Mouse (Mus musculus) heart, adult 11 months (tissue): Measurements from ENCODE around the gene Actg2.
A peak's percentile ranks its signal among the peaks of the same experiment; 100 is the strongest.

Source experiments
- DNase-seq: peaks from one replicate; pipeline ENCODE4 v3.0.0; 2022

Actg2 gene

GRCm38 (mm10) chr6:83510210-83510609, 25.9 kb downstream of the Actg2 start:
- peak; percentile 84 for DNase-seq

GRCm38 (mm10) chr6:83509442-83509841, 26.6 kb downstream of the Actg2 start:
- peak; percentile 80 for DNase-seq

- no peak for DNase-seq
Measured at GRCm38 (mm10) chr6:83507168-83507546, 28.9 kb downstream of the Actg2 start.

- DNase-seq, result peak; percentile 100
Measured at GRCm38 (mm10) chr6:83506258-83507167, 29.6 kb downstream of the Actg2 start, which contains the start of gene Dguok. TSS of gene Dguok (minus strand) at chr6:83506969.

GRCm38 (mm10) chr6:83505554-83505953, 30.5 kb downstream of the Actg2 start:
- no peak for DNase-seq

DNA sequence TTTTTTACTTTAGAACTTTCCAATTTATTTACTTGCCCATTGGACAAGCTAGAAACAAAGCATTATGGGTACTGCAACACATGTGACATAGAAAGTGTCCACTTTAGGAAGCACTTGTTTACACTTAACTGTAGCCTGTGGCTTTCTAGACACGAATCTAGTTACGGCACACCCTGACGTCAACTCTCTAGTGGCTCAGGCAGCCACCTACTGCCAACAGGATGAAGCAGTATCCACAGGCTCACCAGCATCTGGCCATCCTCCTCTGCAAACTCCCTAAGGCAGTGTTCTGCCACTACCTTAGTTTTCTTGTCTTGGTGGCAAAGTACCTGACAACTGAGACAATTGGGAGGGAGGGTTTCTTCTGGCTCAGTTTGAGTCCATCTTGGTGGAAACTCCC, 32.7 kb downstream of the Actg2 start:
- DNase-seq, result no peak

- peak; percentile 97 for DNase-seq
Measured at GRCm38 (mm10) chr6:83502656-83503055, 33.4 kb downstream of the Actg2 start.

DNA sequence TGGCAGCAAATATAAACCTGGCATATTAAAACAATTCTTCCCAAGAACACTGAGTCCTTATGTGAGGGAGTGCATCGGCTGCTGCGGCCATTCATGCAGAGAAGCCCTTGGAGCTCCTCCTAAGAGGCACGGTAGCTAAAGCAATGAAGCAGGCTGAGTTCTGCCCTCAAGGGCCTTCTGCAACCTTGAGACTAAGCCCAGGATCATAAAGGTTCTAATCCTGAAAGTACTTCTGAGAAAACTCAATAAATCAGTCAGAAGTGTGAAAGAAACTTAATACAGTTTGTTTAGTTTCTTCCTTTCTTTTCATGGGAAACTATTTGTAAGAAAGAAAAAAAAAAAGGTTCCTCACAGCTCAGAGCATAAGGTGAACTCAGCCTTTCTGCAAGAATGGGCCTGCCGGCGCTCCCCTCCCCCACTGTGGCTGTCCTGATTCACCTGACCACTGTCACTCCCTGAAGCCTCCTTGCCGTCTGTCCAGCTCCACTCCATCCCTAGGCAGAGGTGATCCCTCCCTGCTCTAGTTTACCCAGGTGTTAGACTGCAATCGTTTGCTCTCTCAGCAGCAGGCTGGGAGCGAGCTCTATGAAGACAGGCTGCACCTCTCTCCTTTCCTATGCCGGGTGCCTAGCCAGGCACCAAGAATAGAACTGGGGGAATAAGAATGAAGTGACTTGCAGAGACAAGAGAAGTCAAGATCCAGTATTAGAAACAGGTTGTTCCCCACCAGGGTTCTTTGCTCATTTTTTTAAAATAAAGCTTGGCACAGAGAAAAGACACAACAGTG, 34.3 kb downstream of the Actg2 start:
- no peak for DNase-seq

GRCm38 (mm10) chr6:83500462-83500861, 35.6 kb downstream of the Actg2 start:
- DNase-seq, result no peak

GRCm38 (mm10) chr6:83499078-83499477, 37.0 kb downstream of the Actg2 start:
- no peak for DNase-seq

- peak; percentile 95 for DNase-seq
Measured at GRCm38 (mm10) chr6:83496753-83497710, 39.0 kb downstream of the Actg2 start.

DNA sequence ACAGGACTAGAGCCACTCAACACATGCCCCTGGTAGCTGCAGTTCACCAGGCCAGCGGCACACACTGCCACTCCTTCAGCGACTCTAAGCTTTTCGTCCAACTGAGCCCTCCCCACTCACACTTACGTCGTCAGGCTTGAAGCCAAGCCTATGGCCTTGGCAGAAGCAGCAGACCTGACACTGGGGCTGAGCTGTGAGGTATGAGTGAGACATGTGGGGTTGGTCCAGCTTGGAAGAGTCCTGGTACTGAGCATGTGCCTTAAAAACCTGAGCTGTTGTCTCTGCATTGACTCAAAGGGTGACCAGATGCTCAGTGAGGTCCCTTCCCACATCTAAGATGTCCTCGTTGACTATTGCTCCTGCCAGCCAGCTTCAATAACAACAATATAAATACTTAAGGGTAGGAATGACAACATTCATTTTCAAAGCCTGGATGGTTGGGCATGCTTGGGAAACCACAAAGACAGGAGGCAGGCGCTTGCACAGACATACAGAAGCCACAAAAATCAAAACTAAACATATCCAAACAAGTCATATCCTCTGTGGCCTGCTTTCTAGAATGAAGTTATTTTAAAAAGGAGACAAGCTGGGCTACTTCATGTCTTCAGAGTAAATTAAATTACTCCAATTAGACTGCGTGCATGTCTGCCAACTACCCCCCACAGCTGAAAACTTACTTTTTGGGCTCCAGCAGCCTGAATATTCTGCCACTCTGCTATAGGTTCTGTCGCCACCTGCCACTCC, 39.9 kb downstream of the Actg2 start:
- peak; percentile 97 for DNase-seq

DNA sequence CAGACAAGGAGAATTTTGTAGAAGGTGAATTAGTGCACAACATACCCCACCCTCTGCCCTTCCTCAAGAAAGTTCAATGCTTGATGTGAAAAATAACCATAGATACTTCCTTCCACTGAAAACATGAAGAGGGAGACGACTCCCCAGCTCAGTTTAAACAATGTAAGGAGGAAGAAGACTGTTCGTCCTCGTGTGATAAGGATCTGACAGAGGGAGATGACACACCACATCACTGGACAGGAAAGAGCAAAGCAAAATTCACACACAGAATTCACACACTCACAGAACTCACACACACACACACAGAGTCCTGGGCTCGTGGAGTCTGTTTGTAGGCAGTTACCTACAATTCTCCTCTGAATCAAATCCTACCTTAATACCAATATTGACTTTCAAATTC, 45.4 kb downstream of the Actg2 start:
- DNase-seq, result no peak

DNA sequence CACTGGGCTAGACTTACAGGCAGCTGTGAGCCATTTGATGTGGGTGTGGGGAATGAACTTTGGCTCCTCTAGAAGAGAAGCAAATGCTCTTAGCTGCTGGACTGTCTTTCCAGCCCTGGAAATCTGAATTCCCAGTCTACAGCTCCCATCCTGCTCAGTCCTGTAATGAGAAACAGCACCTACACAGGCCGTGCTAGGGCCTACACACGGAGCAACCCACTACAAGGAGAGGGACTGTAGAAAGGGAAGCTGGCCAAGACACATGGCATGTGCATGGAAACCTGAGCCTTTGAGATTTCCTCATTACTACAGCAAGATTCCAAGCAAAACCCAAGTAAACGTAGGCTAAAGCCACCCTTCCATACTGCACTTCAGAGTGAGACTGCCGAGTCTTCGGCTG, 47.9 kb downstream of the Actg2 start:
- no peak for DNase-seq

DNA sequence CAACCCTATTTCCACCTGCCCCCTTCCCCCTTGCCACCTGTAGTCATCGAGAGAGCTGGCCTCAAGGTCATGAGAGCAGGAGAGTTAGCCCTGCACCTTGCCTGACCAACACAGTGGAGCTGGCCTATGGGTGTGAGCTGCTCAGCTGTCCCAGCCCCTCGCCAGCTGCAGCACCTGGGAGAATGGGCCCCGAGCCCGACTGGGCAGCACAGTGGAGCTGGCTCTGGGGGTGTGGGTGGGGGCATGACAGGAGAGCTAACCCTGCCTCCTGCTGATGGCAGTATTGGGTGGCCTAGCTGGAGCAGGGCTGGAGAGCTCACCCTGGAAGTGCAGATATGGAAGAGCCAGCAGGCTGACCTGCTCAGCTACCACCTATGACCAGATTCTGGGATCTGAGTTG, 48.8 kb downstream of the Actg2 start:
- DNase-seq, result peak; percentile 93

DNA sequence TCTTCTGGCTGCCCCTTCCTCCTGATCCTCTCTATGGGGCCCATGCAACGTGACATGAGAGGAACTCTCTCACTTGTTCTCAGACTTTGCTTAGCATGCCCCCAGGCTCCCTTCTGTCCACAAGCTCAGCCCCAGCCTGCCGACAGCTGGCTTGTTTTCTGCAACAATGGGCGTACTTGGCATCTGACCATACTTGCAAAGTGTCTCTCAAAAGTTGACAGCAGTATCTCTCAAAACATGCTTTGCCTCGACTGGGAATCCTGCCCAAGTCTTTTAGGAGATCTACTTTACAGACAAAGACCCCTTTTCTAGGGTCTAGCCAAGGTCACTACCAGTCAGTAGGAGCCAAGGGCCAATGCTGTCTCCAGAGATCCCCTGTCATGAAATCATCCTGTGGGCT, 50.2 kb downstream of the Actg2 start:
- no peak for DNase-seq

DNA sequence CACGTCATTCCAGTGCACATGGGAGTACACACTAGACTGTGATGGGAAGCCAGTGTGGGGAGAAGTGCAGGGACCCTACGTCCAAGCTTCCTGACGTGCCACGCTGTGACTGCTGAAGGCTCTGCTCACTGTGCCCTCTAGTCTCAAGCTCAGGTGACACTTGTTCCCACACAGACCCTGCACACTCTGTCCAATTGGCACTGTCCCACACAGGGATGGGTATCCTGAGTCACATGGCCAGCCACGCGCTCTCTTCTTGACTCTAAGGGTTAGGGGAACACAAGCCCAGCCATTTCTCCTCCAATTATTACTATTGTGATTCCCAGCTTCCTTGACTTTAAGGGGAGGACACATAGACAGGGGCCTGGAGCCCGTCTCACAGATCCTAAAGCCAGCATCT, 52.3 kb downstream of the Actg2 start:
- DNase-seq, result no peak

- DNase-seq, result peak; percentile 96
Measured at GRCm38 (mm10) chr6:83482418-83483085, 53.5 kb downstream of the Actg2 start.

DNA sequence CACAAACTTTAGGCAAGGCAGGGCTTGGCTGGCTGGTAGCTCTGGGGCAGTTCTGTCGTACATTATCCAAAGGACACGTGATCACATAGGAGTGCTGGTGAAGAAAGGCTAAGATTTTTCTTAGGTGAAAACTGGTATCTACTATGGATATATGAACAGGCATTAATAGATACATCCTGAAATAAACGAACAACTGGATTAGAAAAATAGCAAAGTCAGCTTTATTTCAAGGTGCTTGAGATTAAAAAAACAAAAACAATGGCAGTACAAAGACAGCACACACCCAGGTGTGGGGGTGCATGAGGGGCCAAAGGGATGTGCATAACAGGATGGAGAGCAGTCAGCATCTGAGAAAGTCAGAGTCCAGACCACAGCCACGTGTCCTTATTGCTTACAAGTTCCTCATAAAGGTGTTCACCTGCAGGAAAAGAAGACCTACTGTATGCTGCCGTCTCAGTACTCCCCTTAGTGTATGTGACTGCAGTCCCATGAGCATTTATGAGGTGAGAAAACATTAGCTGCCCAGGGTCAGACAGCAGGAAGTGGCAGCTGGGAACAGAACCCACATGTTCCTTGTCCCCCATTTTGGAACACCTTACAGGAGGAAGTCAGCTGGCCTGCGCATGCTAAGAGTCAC, 55.9 kb downstream of the Actg2 start:
- no peak for DNase-seq

GRCm38 (mm10) chr6:83479193-83479592, 56.9 kb downstream of the Actg2 start:
- DNase-seq, result no peak

GRCm38 (mm10) chr6:83478628-83479027, 57.4 kb downstream of the Actg2 start:
- DNase-seq, result no peak
